Mouse (Mus musculus): ENCODE measurements around the gene Osbpl8.

GRCm38 (mm10) chr10:111273463-111274088, 109.0 kb downstream of the Osbpl8 start:
- TF ChIP-seq CTCF (IDR thresholded peaks at IDR 0.05; ENCODE audit: low read depth, low read length): no peak
- TF ChIP-seq POLR2A (IDR thresholded peaks at IDR 0.05; ENCODE audit: extremely low read depth, insufficient read depth, low read length): no peak

All from liver, adult 2 months (tissue).